Mouse (Mus musculus): ENCODE results near the gene Dnmt1.

DNA sequence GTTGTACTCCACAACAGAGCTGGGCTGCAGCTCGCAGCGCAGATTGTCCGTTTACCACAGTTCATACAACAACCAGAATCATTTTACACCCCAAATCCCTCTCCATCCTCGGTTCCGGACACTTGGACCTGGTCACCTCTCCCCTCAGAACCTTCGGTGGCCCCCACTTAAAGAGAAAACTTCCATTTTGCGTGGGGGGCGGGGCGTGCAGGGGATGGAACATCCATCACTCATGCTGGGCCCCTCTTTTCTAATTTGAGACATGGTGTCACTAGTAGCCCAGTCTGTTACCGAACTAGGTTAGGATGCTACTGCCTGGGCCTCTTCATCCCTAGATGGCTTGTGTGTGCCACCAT lies 81.0 kb downstream of the Dnmt1 start:
- TF ChIP-seq CHD2 (IDR thresholded peaks at IDR 0.05; ENCODE audit: low read depth, low read length) (no peak), ZNF384 (IDR thresholded peaks at IDR 0.05; ENCODE audit: low read depth, low read length) (no peak)
